Mouse (Mus musculus) thymus, adult 2 months (tissue): Measurements from ENCODE around the gene Ppfia4.

Experiments
- CTCF ChIP-seq: fragments of 200-500 bp; IDR thresholded peaks from 2 replicates; pipeline ENCODE4 v1.5.1; 2012; ENCODE audit warnings: mild to moderate bottlenecking, control low read depth, low read length, moderate library complexity, borderline replicate concordance; ENCODE audit not compliant: control insufficient read depth, poor library complexity, insufficient read depth; ENCODE audit errors: extremely low read depth
- POLR2A ChIP-seq: fragments of 200-500 bp; IDR thresholded peaks from 2 replicates; pipeline ENCODE4 v1.6.1; 2012; ENCODE audit warnings: mild to moderate bottlenecking, low read length, control low read depth, moderate library complexity; ENCODE audit not compliant: control insufficient read depth, poor library complexity, insufficient read depth; ENCODE audit errors: extremely low read depth

GRCm38 (mm10) chr1:134361857-134362212 lies 29.1 kb upstream of the Ppfia4 start, which contains the start of gene Tmem183a:
- peak; percentile 54; the same call in 1 of the 2 replicates for TF ChIP-seq CTCF
- peak; percentile 85 for TF ChIP-seq POLR2A
